Mouse (Mus musculus): ENCODE measurements at regions not wholly inside any gene's neighbourhood (a gene's known extent, or its start where the extent isn't known, plus 50 kb on each side); places are given as distances from the start of the nearest gene placed in this dataset.

- no peak for TF ChIP-seq CTCF (conservative IDR thresholded peaks at IDR 0.05; ENCODE audit: low read length)
- TF ChIP-seq POU5F1 (IDR thresholded peaks at IDR 0.05; ENCODE audit: borderline replicate concordance, low read length): no peak
- no peak for TF ChIP-seq NANOG (IDR thresholded peaks at IDR 0.05; ENCODE audit: borderline replicate concordance, low read length)
Observed at GRCm38 (mm10) chr7:116665581-116665980, 161.4 kb downstream of the Nucb2 start.

Data from E14TG2a.4 (cell line).